Mouse (Mus musculus) limb, embryonic 14.5 days (tissue): ENCODE measurements around the gene Stk24. TPM values are rescaled to one million over a fixed set of nuclear protein-coding genes. Genes with fewer than 3 reads are reported as not detected.
"Not testable (repeated sequence)": the region's sequence is repeated elsewhere in the genome, so short reads cannot be mapped to it uniquely, and the experiment has no call there.

ENCODE experiments used
- ATAC-seq: fragments of 200-750 bp; cut with Nextera tagmentation; 2 replicates; pipeline ENCODE4 v1.8.0; 2017; ENCODE audit warnings: low read depth, moderate number of reproducible peaks, moderate TSS enrichment; ENCODE audit not compliant: low FRiP score
- DNase-seq: peaks from one replicate; pipeline ENCODE4 v3.0.0-alpha.2; 2015; ENCODE audit warnings: low spot score
- H3K27ac ChIP-seq: fragments of 300-500 bp; sonication (generic); replicated peaks from 2 replicates; pipeline ENCODE4 v1.5.1; 2014; ENCODE audit warnings: low read depth, mild to moderate bottlenecking, low read length, moderate library complexity, mixed read lengths
- H3K27me3 ChIP-seq: fragments of 300-500 bp; sonication (generic); 2 replicates; pipeline ENCODE4 v1.6.1; 2014; ENCODE audit warnings: low read length, mixed read lengths; ENCODE audit not compliant: control insufficient read depth, insufficient read depth
- H3K36me3 ChIP-seq: fragments of 300-500 bp; sonication (generic); 2 replicates; pipeline ENCODE4 v1.6.1; 2014; ENCODE audit warnings: mild to moderate bottlenecking, low read length, moderate library complexity, mixed read lengths; ENCODE audit not compliant: control insufficient read depth, insufficient read depth
- H3K4me1 ChIP-seq: fragments of 300-500 bp; sonication (generic); 2 replicates; pipeline ENCODE4 v1.6.1; 2014; ENCODE audit warnings: antibody characterized with exemption, low read length, mixed read lengths; ENCODE audit not compliant: control insufficient read depth, insufficient read depth
- H3K4me2 ChIP-seq: fragments of 300-500 bp; sonication (generic); replicated peaks from 2 replicates; pipeline ENCODE4 v1.6.1; 2014; ENCODE audit warnings: low read depth, mild to moderate bottlenecking, low read length, moderate library complexity; ENCODE audit not compliant: severe bottlenecking
- H3K4me3 ChIP-seq: fragments of 300-500 bp; sonication (generic); replicated peaks from 2 replicates; pipeline ENCODE4 v1.5.1; 2014; ENCODE audit warnings: low read length
- H3K9ac ChIP-seq: fragments of 300-500 bp; sonication (generic); 2 replicates; pipeline ENCODE4 v1.6.1; 2014; ENCODE audit warnings: mild to moderate bottlenecking, low read depth, low read length, moderate library complexity; ENCODE audit not compliant: severe bottlenecking
- H3K9me3 ChIP-seq: fragments of 300-500 bp; sonication (generic); 2 replicates; pipeline ENCODE4 v1.6.1; 2016; ENCODE audit warnings: low read length; ENCODE audit not compliant: control insufficient read depth
- POLR2A ChIP-seq: fragments of 200-500 bp; IDR thresholded peaks from 2 replicates; pipeline ENCODE4 v1.8.0; 2012; ENCODE audit warnings: inconsistent platforms, mild to moderate bottlenecking, moderate library complexity, borderline replicate concordance; ENCODE audit not compliant: insufficient read depth, insufficient read length; ENCODE audit errors: extremely low read depth
- WGBS: fragments of 180-500 bp; shearing (Covaris S2); extraction: QIAGEN DNeasy Blood & Tissue Kit; methylation state at CpG from one replicate; pipeline ENCODE4 v1.1.7; 2014; 5-methylcytosine and 5-hydroxymethylcytosine counted together
- polyA plus RNA-seq, 2 experiments: library from polyadenylated mRNA; depleted of rRNA in 1 of 2; stranded (reverse) in 1 of 2; unstranded in 1 of 2; fragments of >200 nt; fragmentation: Nextera tagmentation in 1 of 2; extraction: Ambion mirVana in 1 of 2; gene quantifications; 2 replicates each; pipeline versions ENCODE4 v1.2.1 to v1.2.3; 2012 to 2014

Gene Stk24
- polyA plus RNA-seq, 2 experiments: 37.6 to 46.7 TPM

DNA sequence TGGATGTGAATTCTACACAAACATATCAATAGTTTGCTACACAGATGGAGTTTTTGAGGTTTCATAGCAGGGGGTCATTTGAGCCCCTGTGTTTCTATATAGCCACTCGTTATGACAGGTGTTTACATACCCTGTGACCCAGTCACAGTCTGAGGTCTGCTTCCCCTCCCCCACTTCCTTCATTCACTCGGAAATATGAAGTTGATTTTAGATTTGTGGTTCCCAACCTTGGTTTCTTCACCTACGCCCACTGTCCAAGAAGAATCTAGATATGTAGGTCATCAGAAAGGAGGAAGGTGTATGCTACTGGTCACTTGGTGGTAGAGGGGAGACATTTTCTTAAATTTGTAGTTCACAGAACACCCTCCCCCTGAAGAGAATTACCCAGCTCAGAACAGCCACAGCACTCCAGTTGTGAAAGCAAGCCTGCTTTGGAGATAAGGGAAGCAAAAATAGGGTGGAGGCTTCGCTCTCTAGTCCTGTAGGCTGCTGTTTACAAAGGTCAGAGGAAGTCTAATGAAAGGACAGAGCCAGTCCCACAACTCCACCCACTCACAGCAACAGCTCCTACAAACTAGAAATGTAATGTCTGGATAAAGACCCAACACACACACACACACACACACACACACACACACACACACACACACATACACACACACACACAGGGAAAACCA is 43.0 kb upstream of the Stk24 start:
- no peak overlapping the region for H3K4me3 ChIP-seq
- H3K27ac ChIP-seq: no peak overlapping the region
- WGBS: 56% methylated on average over 4 of the region's 4 CpGs
- no peaks in the 10 kb centered on the region; the same call in 1 of the 2 replicates for H3K4me1 ChIP-seq
- no peak overlapping the region for H3K4me2 ChIP-seq
- no peak for TF ChIP-seq POLR2A
- DNase-seq (no peak), ATAC-seq (no peak)
- no peaks in the 10 kb centered on the region for H3K27me3 ChIP-seq
- no peaks in the 10 kb centered on the region for H3K9me3 ChIP-seq
- no peak overlapping the region for H3K9ac ChIP-seq
- H3K36me3 ChIP-seq: no peaks in the 10 kb centered on the region

DNA sequence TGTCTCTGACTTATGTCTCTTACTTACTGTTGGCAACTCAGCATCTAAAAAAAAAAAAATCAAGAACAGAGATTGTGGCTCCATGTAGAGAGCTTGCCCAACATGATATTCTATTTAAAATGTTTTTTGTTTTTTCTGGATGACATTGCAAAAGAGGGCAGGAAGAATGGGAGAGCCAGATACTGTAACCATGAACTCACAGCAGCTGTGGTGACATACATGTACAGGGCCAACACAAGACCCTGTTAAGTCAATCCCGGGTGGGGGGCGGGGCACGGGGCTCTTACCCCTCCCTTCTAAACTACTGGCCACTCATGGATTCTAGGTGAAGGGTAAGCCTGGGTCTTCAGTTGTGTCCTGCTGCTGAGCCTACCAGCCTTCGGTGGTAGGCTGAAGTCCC is 42.2 kb upstream of the Stk24 start:
- no peaks in the 10 kb centered on the region for H3K27me3 ChIP-seq
- 89% methylated on average over 4 of the region's 4 CpGs for WGBS
- TF ChIP-seq POLR2A: no peak
- no peaks in the 10 kb centered on the region; the same call in 1 of the 2 replicates for H3K4me1 ChIP-seq
- no peak overlapping the region for H3K27ac ChIP-seq
- no peak overlapping the region for H3K9ac ChIP-seq
- H3K36me3 ChIP-seq: no peaks in the 10 kb centered on the region
- ATAC-seq (no peak), DNase-seq (no peak)
- no peaks in the 10 kb centered on the region for H3K9me3 ChIP-seq
- H3K4me3 ChIP-seq: no peak overlapping the region
- H3K4me2 ChIP-seq: no peak overlapping the region

GRCm38 (mm10) chr14:121417594-121417993 is 37.8 kb upstream of the Stk24 start:
- Histone ChIP-seq H3K27ac (no peak overlapping the region), H3K4me3 (no peak overlapping the region), H3K4me1 (no peaks in the 10 kb centered on the region; the same call in 1 of the 2 replicates), H3K9me3 (no peaks in the 10 kb centered on the region), H3K36me3 (no peaks in the 10 kb centered on the region), H3K9ac (no peak overlapping the region), H3K27me3 (no peaks in the 10 kb centered on the region), H3K4me2 (no peak overlapping the region)
- no peak for TF ChIP-seq POLR2A
- ATAC-seq (no peak), DNase-seq (peak; percentile 44)
- WGBS: 74% methylated on average over 5 of the region's 5 CpGs

GRCm38 (mm10) chr14:121416626-121417319 is 37.0 kb upstream of the Stk24 start:
- Histone ChIP-seq H3K4me1 (no peaks in the 10 kb centered on the region; the same call in 1 of the 2 replicates), H3K27ac (no peak overlapping the region), H3K9me3 (no peaks in the 10 kb centered on the region), H3K36me3 (no peaks in the 10 kb centered on the region), H3K9ac (no peak overlapping the region), H3K4me2 (no peak overlapping the region), H3K27me3 (no peaks in the 10 kb centered on the region), H3K4me3 (no peak overlapping the region)
- DNase-seq (no peak), ATAC-seq (no peak)
- 87% methylated on average over 11 of the region's 12 CpGs for WGBS
- no peak for TF ChIP-seq POLR2A

DNA sequence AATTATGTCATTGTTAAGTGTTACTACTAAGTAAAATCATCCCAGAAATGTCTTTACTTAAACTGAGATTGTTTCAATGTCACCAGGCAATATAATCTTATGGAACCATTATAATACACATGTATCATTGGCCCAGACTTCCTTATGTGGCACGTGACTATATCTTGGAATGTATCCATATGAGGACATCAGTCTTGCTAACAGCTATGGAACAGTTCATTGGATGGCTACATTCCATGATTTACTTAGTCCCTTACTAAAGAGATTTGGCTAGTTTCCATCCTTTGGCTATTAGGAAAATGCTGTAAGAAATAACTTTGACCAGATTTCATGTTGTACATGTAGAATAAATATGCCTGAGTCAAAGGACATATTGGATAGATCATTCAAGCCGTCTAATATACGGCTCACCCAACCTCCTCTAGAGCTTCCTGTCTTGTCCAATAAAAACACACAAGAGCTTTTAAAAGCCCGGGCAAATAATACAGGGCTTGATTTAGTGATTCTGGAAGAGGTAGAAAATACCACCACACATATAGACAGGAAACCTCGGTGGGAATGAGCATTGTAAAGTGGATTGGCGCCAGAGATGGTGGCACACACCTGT is 34.9 kb upstream of the Stk24 start:
- Histone ChIP-seq H3K27ac (no peak overlapping the region), H3K9me3 (no peaks in the 10 kb centered on the region), H3K36me3 (no peaks in the 10 kb centered on the region), H3K27me3 (no peaks in the 10 kb centered on the region), H3K4me2 (no peak overlapping the region), H3K4me3 (no peak overlapping the region), H3K9ac (no peak overlapping the region), H3K4me1 (no peaks in the 10 kb centered on the region; the same call in 1 of the 2 replicates)
- ATAC-seq: 0 out of 2 replicates have a peak, but pooled peaks have one; percentile 41
- DNase-seq: peak; percentile 82
- TF ChIP-seq POLR2A: no peak
- WGBS: 47% methylated on average over 6 of the region's 6 CpGs

GRCm38 (mm10) chr14:121413726-121414125 is 33.9 kb upstream of the Stk24 start:
- not testable (repeated sequence) for ATAC-seq, H3K9me3 ChIP-seq, H3K4me2 ChIP-seq, H3K4me1 ChIP-seq, H3K27ac ChIP-seq, H3K4me3 ChIP-seq, DNase-seq, H3K36me3 ChIP-seq, H3K9ac ChIP-seq, H3K27me3 ChIP-seq
- 100% methylated on average over 1 of the region's 1 CpGs for WGBS
